Mouse (Mus musculus): ENCODE results near the gene Nlrc5.

DNA sequence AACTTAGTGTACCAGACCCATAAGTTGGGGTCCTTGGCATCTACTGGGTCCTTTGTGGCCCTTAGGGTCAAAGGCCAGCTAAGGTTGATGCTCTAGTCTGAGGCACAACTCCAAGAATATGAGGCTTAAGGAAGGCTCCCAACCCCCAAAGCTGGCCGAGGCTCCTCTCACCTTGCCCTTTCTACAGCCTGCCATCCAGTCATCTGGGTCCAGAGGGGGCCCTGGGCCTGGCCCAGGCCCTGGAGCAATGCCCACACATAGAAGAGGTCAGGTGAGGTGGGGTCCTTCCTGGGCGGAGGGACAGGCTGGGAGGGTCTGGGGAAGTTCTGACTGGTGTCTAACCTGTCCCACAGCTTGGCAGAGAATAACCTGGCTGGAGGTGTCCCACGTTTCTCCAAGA, 88.3 kb downstream of the Nlrc5 start:
- TF ChIP-seq EP300 (IDR thresholded peaks at IDR 0.05; ENCODE audit: low read depth in 1 of 2, low read length in 2 of 2) (no peak), POLR2A (IDR thresholded peaks at IDR 0.05; ENCODE audit: control insufficient read depth in 1 of 2, insufficient read depth in 1 of 2, low read depth in 1 of 2, low read length in 2 of 2, poor library complexity in 1 of 2) (no peak), MAX (IDR thresholded peaks at IDR 0.05; ENCODE audit: low read length) (no peak), CTCF (IDR thresholded peaks at IDR 0.05 in 2 of 3, conservative IDR thresholded peaks at IDR 0.05 in 1 of 3; ENCODE audit: control insufficient read depth in 1 of 3, insufficient read depth in 1 of 3, low read depth in 2 of 3, low read length in 3 of 3, poor library complexity in 1 of 3, severe bottlenecking in 1 of 3) (no peak)
